Mouse (Mus musculus) heart, adult 8-10 months (tissue): ENCODE data around the gene Nap1l5. TPM values are rescaled to one million over a fixed set of nuclear protein-coding genes. Genes with fewer than 3 reads are reported as not detected.

ENCODE experiments used
- DNase-seq: peaks from one replicate; pipeline ENCODE4 v3.0.0; 2022; ENCODE audit warnings: low spot score
- total RNA-seq, 4 experiments: library from RNA; stranded (reverse); gene quantifications; 2 replicates each; pipeline ENCODE4 v1.2.4; 2022

The Nap1l5 gene
- total RNA-seq, 4 experiments from 2014 or later = 0.86 to 1.6 (median 1.1) TPM

GRCm38 (mm10) chr6:58907336-58907735 lies 460 bp upstream of the Nap1l5 start:
- DNase-seq = no peak

GRCm38 (mm10) chr6:58904551-58904950 lies 2.3 kb downstream of the Nap1l5 start:
- no peak for DNase-seq

GRCm38 (mm10) chr6:58903171-58903570 lies 3.7 kb downstream of the Nap1l5 start:
- DNase-seq = no peak

- no peak for DNase-seq
Observed at GRCm38 (mm10) chr6:58900536-58900935, 6.3 kb downstream of the Nap1l5 start.

GRCm38 (mm10) chr6:58899076-58899475 lies 7.8 kb downstream of the Nap1l5 start:
- no peak for DNase-seq

- DNase-seq = peak; percentile 56
Observed at GRCm38 (mm10) chr6:58896648-58897047, 10.2 kb downstream of the Nap1l5 start.

- DNase-seq = no peak
Observed at GRCm38 (mm10) chr6:58894994-58895393, 11.9 kb downstream of the Nap1l5 start.

GRCm38 (mm10) chr6:58893307-58893706 lies 13.6 kb downstream of the Nap1l5 start:
- DNase-seq = no peak

GRCm38 (mm10) chr6:58889917-58890316 lies 17.0 kb downstream of the Nap1l5 start:
- DNase-seq = no peak

GRCm38 (mm10) chr6:58882271-58882670 lies 24.6 kb downstream of the Nap1l5 start:
- DNase-seq = no peak

- no peak for DNase-seq
Observed at GRCm38 (mm10) chr6:58881363-58881762, 25.5 kb downstream of the Nap1l5 start.

- DNase-seq = no peak
Observed at GRCm38 (mm10) chr6:58880861-58881260, 26.0 kb downstream of the Nap1l5 start.

- DNase-seq = no peak
Observed at GRCm38 (mm10) chr6:58879987-58880386, 26.9 kb downstream of the Nap1l5 start.

- DNase-seq = peak; percentile 49
Observed at GRCm38 (mm10) chr6:58879572-58879971, 27.3 kb downstream of the Nap1l5 start.

GRCm38 (mm10) chr6:58867858-58868257 lies 39.0 kb downstream of the Nap1l5 start:
- DNase-seq = peak; percentile 14

- no peak for DNase-seq
Observed at GRCm38 (mm10) chr6:58863631-58864235, 43.1 kb downstream of the Nap1l5 start.

GRCm38 (mm10) chr6:58862446-58862993 lies 44.4 kb downstream of the Nap1l5 start:
- DNase-seq = peak; percentile 68

GRCm38 (mm10) chr6:58859517-58859916 lies 47.4 kb downstream of the Nap1l5 start:
- no peak for DNase-seq

- DNase-seq = peak; percentile 24
Observed at GRCm38 (mm10) chr6:58856494-58856893, 50.4 kb downstream of the Nap1l5 start.

- no peak for DNase-seq
Observed at GRCm38 (mm10) chr6:58855676-58856367, 51.1 kb downstream of the Nap1l5 start.
